ENCODE assay signal across 8 mouse cellular contexts in the genomic region with DNA sequence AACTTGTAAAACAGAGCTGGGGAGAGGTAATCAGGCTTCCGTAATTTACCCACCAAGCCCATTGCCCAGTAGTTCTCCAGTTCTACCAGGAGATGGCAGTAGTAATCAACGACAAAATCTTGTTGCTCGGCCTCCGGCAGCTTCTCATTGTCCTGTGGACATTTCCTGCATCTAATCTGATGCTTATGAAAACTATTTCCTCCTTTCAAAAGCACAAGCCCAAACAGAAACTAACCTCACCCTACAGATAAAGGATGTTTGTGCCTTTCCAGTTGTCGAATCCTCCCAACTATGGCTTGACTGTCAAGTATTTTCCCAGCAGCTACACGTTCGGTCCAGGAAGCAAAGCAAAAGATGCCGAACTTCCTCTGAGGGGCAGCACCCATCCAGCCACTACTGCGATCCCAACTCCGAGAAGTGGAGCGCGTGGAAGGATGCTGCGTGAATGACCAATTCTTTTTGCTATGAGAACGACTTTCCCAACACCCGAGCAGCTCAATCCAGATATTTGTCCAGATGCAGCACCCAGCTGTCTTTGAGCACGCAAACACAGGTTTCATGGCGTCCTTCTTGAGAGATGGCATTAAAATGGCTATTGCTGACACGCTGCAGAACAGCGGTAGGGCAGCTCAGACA.
DNase-seq lines count a peak whose midpoint lies in the region; ATAC-seq and TF ChIP-seq lines count a peak whose summit lies in the region.

No protein-coding gene starts in this region.

- TF ChIP-seq CTCF in midbrain, postnatal 0 days (IDR thresholded peaks at IDR 0.05) = peak; percentile 86

- peaks cover 28% of the 10 kb centered on the region for H3K27me3 ChIP-seq in embryonic facial prominence, embryonic 12.5 days
- H3K27me3 ChIP-seq in heart, embryonic 13.5 days (replicated peaks) = peaks cover 23% of the 10 kb centered on the region
- peaks cover 16% of the 10 kb centered on the region; the same call in 1 of the 2 replicates for H3K27me3 ChIP-seq in kidney, embryonic 16.5 days (ENCODE audit: insufficient read depth, low read length)
- H3K27me3 ChIP-seq in midbrain, postnatal 0 days (ENCODE audit: insufficient read depth, low read length) = peaks cover 27% of the 10 kb centered on the region

- DNase-seq in urinary bladder, postnatal 14 days (ENCODE audit: low spot score) = peak; percentile 65
- no peak for DNase-seq in urinary bladder, adult 2 months (ENCODE audit: low spot score)
- peak; percentile 42 for DNase-seq in liver
- peak; percentile 89 for DNase-seq in midbrain, postnatal 0 days (ENCODE audit: low spot score)
- peak; percentile 62 to 72 for DNase-seq in spleen, postnatal 4 days (ENCODE audit: low spot score in 2 of 2)

- 1% methylated on average over 19 of the region's 19 CpGs for WGBS in embryonic facial prominence, embryonic 12.5 days
- 1% methylated on average over 19 of the region's 19 CpGs for WGBS in heart, embryonic 13.5 days
- WGBS in kidney, embryonic 16.5 days = under 1% methylated on average over 19 of the region's 19 CpGs
- under 1% methylated on average over 19 of the region's 19 CpGs for WGBS in midbrain, postnatal 0 days

- H3K9me3 ChIP-seq in embryonic facial prominence, embryonic 12.5 days = 0 out of 2 replicates have a peak, but pooled peaks cover 2% of the 10 kb centered on the region
- no peaks in the 10 kb centered on the region for H3K9me3 ChIP-seq in heart, embryonic 13.5 days
- H3K9me3 ChIP-seq in kidney, embryonic 16.5 days (ENCODE audit: low read length) = 0 out of 2 replicates have a peak, but pooled peaks cover 3% of the 10 kb centered on the region
- no peaks in the 10 kb centered on the region for H3K9me3 ChIP-seq in midbrain, postnatal 0 days (ENCODE audit: low read length)

- ATAC-seq in embryonic facial prominence, embryonic 12.5 days (ENCODE audit: insufficient number of reproducible peaks, insufficient read depth, low FRiP score, low TSS enrichment) = no peak
- ATAC-seq in heart, embryonic 13.5 days (ENCODE audit: extremely low read depth, insufficient number of reproducible peaks, low FRiP score, low TSS enrichment) = no peak
- peak; percentile 81 for ATAC-seq in kidney, embryonic 16.5 days (ENCODE audit: low FRiP score, low TSS enrichment)
- peak; percentile 69; the same call in 1 of the 2 replicates for ATAC-seq in midbrain, postnatal 0 days (ENCODE audit: low FRiP score)

- H3K4me1 ChIP-seq in embryonic facial prominence, embryonic 12.5 days = 0 out of 2 replicates have a peak, but pooled peaks cover 5% of the 10 kb centered on the region
- peaks cover 20% of the 10 kb centered on the region for H3K4me1 ChIP-seq in heart, embryonic 13.5 days
- 0 out of 2 replicates have a peak, but pooled peaks cover 5% of the 10 kb centered on the region for H3K4me1 ChIP-seq in kidney, embryonic 16.5 days (ENCODE audit: insufficient read depth, low read length)
- H3K4me1 ChIP-seq in midbrain, postnatal 0 days (ENCODE audit: insufficient read depth, low read length) = no peaks in the 10 kb centered on the region; the same call in 1 of the 2 replicates

- H3K4me3 ChIP-seq in embryonic facial prominence, embryonic 12.5 days = peak overlapping the region; percentile 40
- peak overlapping the region; percentile 55 for H3K4me3 ChIP-seq in heart, embryonic 13.5 days
- H3K4me3 ChIP-seq in kidney, embryonic 16.5 days (ENCODE audit: low read length) = peak overlapping the region; percentile 49
- peak overlapping the region; percentile 37 for H3K4me3 ChIP-seq in midbrain, postnatal 0 days (ENCODE audit: low read depth, low read length)

- peak overlapping the region; percentile 33; the same call in 1 of the 2 replicates for H3K9ac ChIP-seq in embryonic facial prominence, embryonic 12.5 days
- peak overlapping the region; percentile 79 for H3K9ac ChIP-seq in heart, embryonic 13.5 days
- peak overlapping the region; percentile 68 for H3K9ac ChIP-seq in kidney, embryonic 16.5 days (replicated peaks; ENCODE audit: low read length)
- peak overlapping the region; percentile 45; the same call in 1 of the 2 replicates for H3K9ac ChIP-seq in midbrain, postnatal 0 days (replicated peaks; ENCODE audit: low read length, poor library complexity, severe bottlenecking)

- no peak overlapping the region for H3K27ac ChIP-seq in embryonic facial prominence, embryonic 12.5 days
- H3K27ac ChIP-seq in heart, embryonic 13.5 days (replicated peaks) = peak overlapping the region; percentile 58
- H3K27ac ChIP-seq in kidney, embryonic 16.5 days (ENCODE audit: low read length) = peak overlapping the region; percentile 71; the same call in 1 of the 2 replicates
- no peak overlapping the region for H3K27ac ChIP-seq in midbrain, postnatal 0 days (ENCODE audit: low read depth, low read length)

- H3K4me2 ChIP-seq in embryonic facial prominence, embryonic 12.5 days (replicated peaks) = peak overlapping the region; percentile 73
- H3K4me2 ChIP-seq in heart, embryonic 13.5 days = peak overlapping the region; percentile 80
- peak overlapping the region; percentile 73 for H3K4me2 ChIP-seq in kidney, embryonic 16.5 days (replicated peaks; ENCODE audit: low read depth, low read length)
- H3K4me2 ChIP-seq in midbrain, postnatal 0 days (ENCODE audit: low read depth, low read length, poor library complexity, severe bottlenecking) = peak overlapping the region; percentile 64

- no peaks in the 10 kb centered on the region for H3K36me3 ChIP-seq in embryonic facial prominence, embryonic 12.5 days
- no peaks in the 10 kb centered on the region for H3K36me3 ChIP-seq in heart, embryonic 13.5 days
- no peaks in the 10 kb centered on the region for H3K36me3 ChIP-seq in kidney, embryonic 16.5 days (ENCODE audit: insufficient read depth, low read length)
- no peaks in the 10 kb centered on the region for H3K36me3 ChIP-seq in midbrain, postnatal 0 days (ENCODE audit: insufficient read depth, low read length)

Comparison
In these comparisons a context has a peak if more than half of its experiments do, and no peak if none do; other contexts are left out.
1. ATAC-seq: peak in kidney, embryonic 16.5 days (single experiment) and midbrain, postnatal 0 days (single experiment); none in embryonic facial prominence, embryonic 12.5 days (single experiment) and heart, embryonic 13.5 days (single experiment).
2. H3K27ac ChIP-seq: peak in heart, embryonic 13.5 days (single experiment) and kidney, embryonic 16.5 days (single experiment); none in embryonic facial prominence, embryonic 12.5 days (single experiment) and midbrain, postnatal 0 days (single experiment).
3. Peak in every context shown above with its lines, with median percentiles within 50 percentile points of each other: H3K4me2 ChIP-seq, H3K4me3 ChIP-seq and H3K9ac ChIP-seq.